Mouse (Mus musculus) limb, embryonic 12.5 days (tissue): ENCODE measurements around the gene Ywhah. TPM values are rescaled to one million over a fixed set of nuclear protein-coding genes. Genes with fewer than 3 reads are reported as not detected.
"Not testable (repeated sequence)": the region's sequence is repeated elsewhere in the genome, so short reads cannot be mapped to it uniquely, and the experiment has no call there.

ENCODE experiments used
- ATAC-seq: fragments of 200-750 bp; cut with Nextera tagmentation; 2 replicates; pipeline ENCODE4 v1.8.0; 2017; ENCODE audit warnings: low read depth, moderate TSS enrichment; ENCODE audit not compliant: insufficient number of reproducible peaks, insufficient read depth, low FRiP score, low TSS enrichment
- H3K27ac ChIP-seq: fragments of 300-500 bp; sonication (generic); 2 replicates; pipeline ENCODE4 v1.5.1; 2016; ENCODE audit warnings: mild to moderate bottlenecking, moderate library complexity
- H3K27me3 ChIP-seq: fragments of 300-500 bp; sonication (generic); 2 replicates; pipeline ENCODE4 v1.6.1; 2016; ENCODE audit warnings: mild to moderate bottlenecking, moderate library complexity
- H3K36me3 ChIP-seq: fragments of 300-500 bp; sonication (generic); 2 replicates; pipeline ENCODE4 v1.6.1; 2016; ENCODE audit warnings: mild to moderate bottlenecking, moderate library complexity
- H3K4me1 ChIP-seq: fragments of 300-500 bp; sonication (generic); replicated peaks from 2 replicates; pipeline ENCODE4 v1.6.1; 2016
- H3K4me2 ChIP-seq: fragments of 300-500 bp; sonication (generic); 2 replicates; pipeline ENCODE4 v1.6.1; 2016; ENCODE audit warnings: mild to moderate bottlenecking, moderate library complexity
- H3K4me3 ChIP-seq: fragments of 300-500 bp; sonication (generic); replicated peaks from 2 replicates; pipeline ENCODE4 v1.5.1; 2016; ENCODE audit warnings: mild to moderate bottlenecking
- H3K9ac ChIP-seq: fragments of 300-500 bp; sonication (generic); replicated peaks from 2 replicates; pipeline ENCODE4 v1.6.1; 2016; ENCODE audit warnings: mild to moderate bottlenecking, moderate library complexity
- H3K9me3 ChIP-seq: fragments of 300-500 bp; sonication (generic); 2 replicates; pipeline ENCODE4 v1.6.1; 2016; ENCODE audit warnings: mild to moderate bottlenecking, moderate library complexity
- WGBS: fragments of 180-500 bp; shearing (Covaris S2); methylation state at CpG from one replicate; pipeline ENCODE4 v1.1.7; 2016; 5-methylcytosine and 5-hydroxymethylcytosine counted together
- polyA plus RNA-seq: library from polyadenylated mRNA; unstranded; fragments of >200 nt; fragmentation: Nextera tagmentation; extraction: Ambion mirVana; gene quantifications from 2 replicates; pipeline ENCODE4 v1.2.1, GENCODE M21; 2016

Ywhah gene
- polyA plus RNA-seq, 1 experiment from 2014 or later, result 346 TPM

DNA sequence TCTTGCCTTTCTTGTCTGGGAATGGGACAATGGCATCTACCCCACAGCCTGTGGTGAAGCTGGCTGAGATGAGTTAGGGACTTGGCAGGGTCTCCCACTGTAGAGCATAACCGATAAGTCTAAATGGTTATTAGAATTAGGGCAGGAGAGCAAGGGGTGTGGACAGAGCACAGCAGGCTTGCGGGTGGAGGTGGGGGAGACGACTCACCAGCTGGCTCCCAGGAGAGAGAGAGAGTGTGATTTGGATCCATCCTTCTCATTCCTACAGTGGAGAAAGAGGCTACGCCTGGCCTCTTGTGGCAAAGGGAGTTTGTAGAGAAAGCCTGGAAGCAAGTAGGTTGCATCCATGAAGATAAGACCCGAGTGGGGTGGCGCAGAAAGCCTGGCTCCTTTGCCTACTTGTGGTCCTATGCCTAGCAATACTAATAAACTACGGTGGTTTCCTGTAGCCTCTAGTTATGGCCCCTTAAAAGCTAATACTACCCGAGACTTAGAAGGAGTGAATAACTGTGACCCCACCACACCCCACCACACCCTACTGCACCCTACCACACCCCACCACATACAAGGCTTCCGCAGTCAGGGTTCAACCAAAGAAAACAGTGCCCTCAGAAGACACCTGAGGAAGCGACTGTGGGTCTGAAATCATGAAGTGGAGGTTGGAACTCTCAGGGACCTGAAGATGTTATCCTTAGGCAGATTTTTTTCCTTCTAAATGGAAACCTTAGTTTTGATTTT lies 13.6 kb downstream of the Ywhah start:
- no peak for ATAC-seq
- Histone ChIP-seq H3K27ac (no peak overlapping the region), H3K4me3 (no peak overlapping the region), H3K27me3 (no peaks in the 10 kb centered on the region), H3K4me1 (no peaks in the 10 kb centered on the region), H3K36me3 (peaks cover 16% of the 10 kb centered on the region), H3K4me2 (no peak overlapping the region), H3K9me3 (no peaks in the 10 kb centered on the region), H3K9ac (no peak overlapping the region)
- WGBS, result 80% methylated on average over 10 of the region's 10 CpGs

GRCm38 (mm10) chr5:33033121-33033520 lies 14.5 kb downstream of the Ywhah start:
- peak; percentile 73; the same call in 1 of the 2 replicates for ATAC-seq
- Histone ChIP-seq H3K36me3 (peaks cover 11% of the 10 kb centered on the region), H3K9me3 (no peaks in the 10 kb centered on the region), H3K27ac (no peak overlapping the region), H3K4me3 (no peak overlapping the region), H3K9ac (no peak overlapping the region), H3K4me2 (no peak overlapping the region), H3K27me3 (no peaks in the 10 kb centered on the region), H3K4me1 (no peaks in the 10 kb centered on the region)
- under 1% methylated on average over 4 of the region's 4 CpGs for WGBS

GRCm38 (mm10) chr5:33033633-33034032 lies 15.0 kb downstream of the Ywhah start:
- H3K4me1 ChIP-seq, H3K9ac ChIP-seq, ATAC-seq, H3K9me3 ChIP-seq, H3K27ac ChIP-seq, H3K36me3 ChIP-seq, H3K27me3 ChIP-seq, H3K4me3 ChIP-seq, H3K4me2 ChIP-seq: not testable (repeated sequence)
- 44% methylated on average over 8 of the region's 8 CpGs for WGBS

- no peaks in the 10 kb centered on the region for H3K4me1 ChIP-seq
- no peaks in the 10 kb centered on the region for H3K27me3 ChIP-seq
- H3K27ac ChIP-seq, result no peak overlapping the region
- no peak overlapping the region for H3K4me2 ChIP-seq
- H3K9me3 ChIP-seq, result no peaks in the 10 kb centered on the region
- peak overlapping the region; percentile 34; the same call in 1 of the 2 replicates for H3K9ac ChIP-seq
- no peak overlapping the region for H3K4me3 ChIP-seq
- peaks cover 1% of the 10 kb centered on the region; the same call in 1 of the 2 replicates for H3K36me3 ChIP-seq
- 14% methylated on average over 7 of the region's 7 CpGs for WGBS
- ATAC-seq, result no peak
Measured at GRCm38 (mm10) chr5:33034100-33034499, 15.5 kb downstream of the Ywhah start.

DNA sequence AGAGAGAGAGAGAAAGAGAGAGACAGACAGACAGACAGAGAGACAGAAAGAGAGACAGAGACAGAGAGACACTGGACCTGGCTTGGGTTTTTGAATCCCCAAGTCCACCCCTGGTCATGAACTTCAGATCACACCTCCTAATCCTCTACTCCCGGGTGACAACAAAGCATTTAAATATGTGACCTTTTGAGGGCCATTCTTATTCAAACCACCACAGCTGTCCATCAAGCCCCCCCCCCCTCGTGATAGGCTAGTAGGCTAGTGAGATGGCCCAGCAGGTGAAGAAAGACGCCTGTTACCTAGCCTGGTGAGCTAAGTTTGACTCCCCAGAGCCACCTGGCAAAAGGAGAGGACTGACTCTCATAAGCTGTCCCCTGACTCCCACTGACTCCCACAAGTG lies 16.3 kb downstream of the Ywhah start:
- Histone ChIP-seq H3K9ac (no peak overlapping the region), H3K4me1 (no peaks in the 10 kb centered on the region), H3K9me3 (no peaks in the 10 kb centered on the region), H3K4me2 (no peak overlapping the region), H3K4me3 (no peak overlapping the region), H3K27me3 (no peaks in the 10 kb centered on the region), H3K27ac (no peak overlapping the region), H3K36me3 (no peaks in the 10 kb centered on the region)
- ATAC-seq, result no peak
- 32% methylated on average over 3 of the region's 3 CpGs for WGBS

GRCm38 (mm10) chr5:33038656-33039509 lies 20.3 kb downstream of the Ywhah start:
- no peak for ATAC-seq
- no peak overlapping the region for H3K9ac ChIP-seq
- H3K4me2 ChIP-seq, result peak overlapping the region; percentile 52
- H3K36me3 ChIP-seq, result no peaks in the 10 kb centered on the region
- no peak overlapping the region for H3K4me3 ChIP-seq
- no peaks in the 10 kb centered on the region for H3K9me3 ChIP-seq
- no peak overlapping the region for H3K27ac ChIP-seq
- no peaks in the 10 kb centered on the region for H3K4me1 ChIP-seq
- 43% methylated on average over 13 of the region's 13 CpGs for WGBS
- H3K27me3 ChIP-seq, result no peaks in the 10 kb centered on the region

DNA sequence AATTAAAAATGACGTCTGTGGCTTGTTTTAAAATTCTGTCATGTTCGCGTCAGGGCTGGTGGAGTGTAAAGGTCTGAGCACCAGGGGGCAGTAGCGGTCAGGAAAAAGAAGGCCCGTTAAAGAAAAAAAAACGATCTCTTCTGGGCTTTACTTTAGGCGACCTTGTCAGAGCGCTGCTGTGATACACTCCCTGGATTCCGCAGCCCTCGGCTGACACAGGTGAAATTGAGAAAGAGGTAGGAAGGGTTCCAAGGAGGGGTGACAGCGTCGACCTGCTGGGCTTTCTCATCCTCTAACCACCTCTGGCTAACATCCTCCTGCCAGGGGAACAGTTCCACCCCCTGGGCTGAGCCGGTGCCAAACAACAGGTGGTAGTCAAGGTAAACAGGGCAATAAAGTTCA lies 20.9 kb downstream of the Ywhah start:
- H3K36me3 ChIP-seq, result no peaks in the 10 kb centered on the region
- H3K9me3 ChIP-seq, result no peaks in the 10 kb centered on the region
- H3K27ac ChIP-seq, result no peak overlapping the region
- H3K4me1 ChIP-seq, result no peaks in the 10 kb centered on the region
- 3% methylated on average over 13 of the region's 13 CpGs for WGBS
- H3K9ac ChIP-seq, result 0 out of 2 replicates have a peak overlapping the region, but pooled peaks have one; percentile 40
- no peak for ATAC-seq
- H3K27me3 ChIP-seq, result no peaks in the 10 kb centered on the region
- 0 out of 2 replicates have a peak overlapping the region, but pooled peaks have one; percentile 12 for H3K4me3 ChIP-seq
- peak overlapping the region; percentile 52 for H3K4me2 ChIP-seq

- H3K27ac ChIP-seq, ATAC-seq: not testable (repeated sequence)
- 78% methylated on average over 1 of the region's 1 CpGs for WGBS
Measured at GRCm38 (mm10) chr5:33040735-33041134, 22.1 kb downstream of the Ywhah start.

GRCm38 (mm10) chr5:33043397-33043796 lies 24.8 kb downstream of the Ywhah start:
- no peak overlapping the region for H3K4me2 ChIP-seq
- no peak overlapping the region for H3K27ac ChIP-seq
- ATAC-seq, result no peak
- WGBS, result 48% methylated on average over 10 of the region's 10 CpGs
- H3K9ac ChIP-seq, result no peak overlapping the region
- no peaks in the 10 kb centered on the region for H3K9me3 ChIP-seq
- no peaks in the 10 kb centered on the region for H3K27me3 ChIP-seq
- no peaks in the 10 kb centered on the region for H3K4me1 ChIP-seq
- H3K36me3 ChIP-seq, result no peaks in the 10 kb centered on the region
- H3K4me3 ChIP-seq, result no peak overlapping the region

More at GRCm38 (mm10) chr5:33040735-33041134, 22.1 kb downstream of the Ywhah start:
- H3K9me3 ChIP-seq, H3K4me2 ChIP-seq, H3K9ac ChIP-seq, H3K4me1 ChIP-seq, H3K4me3 ChIP-seq, H3K36me3 ChIP-seq, H3K27me3 ChIP-seq: not testable (repeated sequence)

GRCm38 (mm10) chr5:33044636-33045315 lies 26.2 kb downstream of the Ywhah start:
- no peak overlapping the region for H3K4me2 ChIP-seq
- no peak for ATAC-seq
- 89% methylated on average over 12 of the region's 12 CpGs for WGBS
- no peak overlapping the region for H3K9ac ChIP-seq
- no peaks in the 10 kb centered on the region for H3K4me1 ChIP-seq
- no peaks in the 10 kb centered on the region for H3K27me3 ChIP-seq
- no peak overlapping the region for H3K27ac ChIP-seq
- no peaks in the 10 kb centered on the region for H3K9me3 ChIP-seq
- H3K36me3 ChIP-seq, result no peaks in the 10 kb centered on the region
- no peak overlapping the region for H3K4me3 ChIP-seq

DNA sequence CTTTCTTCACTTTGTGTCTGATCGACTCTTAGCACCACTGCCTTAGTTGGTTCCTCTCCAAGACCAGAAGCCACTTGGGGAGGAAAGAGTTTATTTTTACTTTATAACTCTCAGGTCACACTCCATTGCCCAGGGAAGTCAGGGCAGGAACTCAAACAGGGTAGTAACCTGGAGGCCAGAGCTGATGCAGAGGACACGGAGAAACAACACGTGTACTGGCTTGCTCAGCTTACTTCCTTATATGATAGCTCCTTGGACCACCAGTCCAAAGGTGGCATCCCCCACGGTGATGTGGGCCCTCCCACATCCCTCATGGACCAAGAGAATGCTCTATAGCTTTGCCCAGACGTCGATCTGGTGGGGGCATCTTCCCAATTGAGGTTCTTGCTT lies 26.7 kb downstream of the Ywhah start:
- no peak for ATAC-seq
- Histone ChIP-seq H3K27ac (no peak overlapping the region), H3K4me3 (no peak overlapping the region), H3K4me2 (no peak overlapping the region), H3K27me3 (no peaks in the 10 kb centered on the region), H3K4me1 (no peaks in the 10 kb centered on the region), H3K36me3 (no peaks in the 10 kb centered on the region), H3K9ac (no peak overlapping the region), H3K9me3 (no peaks in the 10 kb centered on the region)
- WGBS, result 86% methylated on average over 6 of the region's 6 CpGs
